ENCODE assay signal across 11 mouse cellular contexts in the genomic region with DNA sequence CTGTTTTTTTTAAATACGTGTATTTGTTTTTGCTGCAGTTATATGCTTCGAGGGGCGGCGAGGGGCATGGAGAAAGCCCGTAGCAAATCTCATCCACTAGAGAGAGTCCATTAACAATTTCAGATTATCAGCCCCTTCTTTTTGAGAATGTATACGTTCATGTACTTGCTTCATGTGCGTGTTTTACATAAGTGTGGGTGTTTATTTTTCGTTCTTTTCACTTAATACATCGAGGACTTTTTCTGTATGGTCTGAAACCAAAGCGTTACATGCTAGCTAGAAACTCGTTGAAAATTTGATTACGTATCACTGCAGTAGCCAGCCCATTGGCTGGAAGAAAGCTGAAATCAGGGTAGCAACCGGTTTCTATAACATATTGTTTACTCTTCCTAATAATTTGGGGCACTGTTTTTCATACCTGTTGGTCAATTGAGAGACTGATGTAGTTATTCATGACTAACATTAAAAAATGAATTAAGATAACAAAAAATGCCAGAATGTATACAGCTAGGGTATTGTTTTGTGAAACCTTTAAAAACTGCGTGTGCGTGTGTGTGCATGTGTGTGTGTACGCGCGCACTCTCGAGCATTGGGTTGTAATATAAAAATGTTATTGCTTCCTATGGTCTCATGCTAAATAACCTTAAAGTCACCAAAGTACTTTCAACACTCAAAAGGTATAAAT. TPM values are rescaled to one million over a fixed set of nuclear protein-coding genes. Genes with fewer than 3 reads are reported as not detected.
DNase-seq lines count a peak whose midpoint lies in the region; ATAC-seq lines count a peak whose summit lies in the region.
"Had no signal": no experiment of that assay in that cellular context is flagged by ENCODE, and none has a peak within 500 bp of the region (broad histone marks: within the 10 kb centered on the region; RNA-seq: fewer than 3 reads in every experiment).

No protein-coding gene starts in this region.

- H3K36me3 ChIP-seq in heart, embryonic 14.5 days (ENCODE audit: control insufficient read depth, insufficient read depth, low read length) = no peaks in the 10 kb centered on the region
- H3K36me3 ChIP-seq in hindbrain, embryonic 11.5 days (ENCODE audit: control insufficient read depth, insufficient read depth, low read length) = no peaks in the 10 kb centered on the region
- H3K36me3 ChIP-seq in midbrain, embryonic 10.5 days = no peaks in the 10 kb centered on the region

- 13% methylated on average over 19 of the region's 19 CpGs for WGBS in heart, embryonic 14.5 days
- 11% methylated on average over 19 of the region's 19 CpGs for WGBS in hindbrain, embryonic 11.5 days
- WGBS in midbrain, embryonic 10.5 days = 10% methylated on average over 19 of the region's 19 CpGs

- H3K9ac ChIP-seq in heart, embryonic 14.5 days (ENCODE audit: low read length) = peak overlapping the region; percentile 83
- peak overlapping the region; percentile 73 for H3K9ac ChIP-seq in hindbrain, embryonic 11.5 days (ENCODE audit: low read depth, low read length)

- ATAC-seq in heart, embryonic 14.5 days (ENCODE audit: insufficient number of reproducible peaks, insufficient read depth, low FRiP score, low read depth) = no peak
- peak; percentile 43 for ATAC-seq in hindbrain, embryonic 11.5 days (ENCODE audit: low FRiP score)
- ATAC-seq: CD4-positive, CD25-positive, alpha-beta regulatory T cell, adult 4 months had no signal

- H3K27ac ChIP-seq in heart, embryonic 14.5 days (replicated peaks in 1 of 2; ENCODE audit: control insufficient read depth in 1 of 2, insufficient read depth in 1 of 2, low read depth in 2 of 2, low read length in 2 of 2) = no peak overlapping the region
- no peak overlapping the region for H3K27ac ChIP-seq in brown adipose tissue, adult 24 weeks (replicated peaks; ENCODE audit: low read depth, low read length)
- no peak overlapping the region for H3K27ac ChIP-seq in hindbrain, embryonic 11.5 days (ENCODE audit: low read depth, low read length)
- H3K27ac ChIP-seq in midbrain, embryonic 10.5 days (replicated peaks) = peak overlapping the region; percentile 92

- peaks cover 58% of the 10 kb centered on the region for H3K27me3 ChIP-seq in heart, embryonic 14.5 days (ENCODE audit: control insufficient read depth, insufficient read depth, low read length)
- H3K27me3 ChIP-seq in hindbrain, embryonic 11.5 days (ENCODE audit: control insufficient read depth, insufficient read depth, low read length) = peaks cover 42% of the 10 kb centered on the region
- peaks cover 99% of the 10 kb centered on the region for H3K27me3 ChIP-seq in midbrain, embryonic 10.5 days (ENCODE audit: low read depth, poor library complexity, severe bottlenecking)

- no peak for DNase-seq in heart, postnatal 25 days (ENCODE audit: low spot score)
- DNase-seq in hindbrain, embryonic 11.5 days (ENCODE audit: low spot score) = peak; percentile 55
- DNase-seq in midbrain, embryonic 10.5 days (ENCODE audit: low spot score) = no peak
- no peak for DNase-seq in adrenal gland, postnatal 14 days
- no peak for DNase-seq in right cerebral cortex, postnatal 14 days
- DNase-seq in yolk sac, embryonic 10.5 days (ENCODE audit: low spot score) = no peak

- H3K4me1 ChIP-seq in heart, embryonic 14.5 days (ENCODE audit: control insufficient read depth in 2 of 2, insufficient read depth in 2 of 2, low read length in 2 of 2) = 0 out of 4 replicates have a peak, but pooled peaks cover 0 to 3% of the 10 kb centered on the region in 2 experiments
- H3K4me1 ChIP-seq in brown adipose tissue, adult 24 weeks (ENCODE audit: control insufficient read depth, insufficient read depth, insufficient read length, low read length) = no peaks in the 10 kb centered on the region
- no peaks in the 10 kb centered on the region for H3K4me1 ChIP-seq in hindbrain, embryonic 11.5 days (replicated peaks; ENCODE audit: control insufficient read depth, insufficient read depth, low read length)
- H3K4me1 ChIP-seq in midbrain, embryonic 10.5 days = peaks cover 19% of the 10 kb centered on the region

- intact Hi-C loops in heart, postnatal 25 days (cut with DNase I) = no loop called here

- H3K4me2 ChIP-seq in heart, embryonic 14.5 days (ENCODE audit: low read length) = peak overlapping the region; percentile 75
- H3K4me2 ChIP-seq in hindbrain, embryonic 11.5 days (replicated peaks; ENCODE audit: low read depth, low read length) = peak overlapping the region; percentile 66

- H3K4me3 ChIP-seq in heart, embryonic 14.5 days (ENCODE audit: control insufficient read depth in 1 of 2, insufficient read depth in 1 of 2, low read depth in 1 of 2, low read length in 2 of 2) = peak overlapping the region; percentile 61 to 68
- peak overlapping the region; percentile 39; the same call in 1 of the 2 replicates for H3K4me3 ChIP-seq in brown adipose tissue, adult 24 weeks (ENCODE audit: insufficient read depth, low read depth, low read length)
- H3K4me3 ChIP-seq in hindbrain, embryonic 11.5 days (ENCODE audit: low read depth, low read length) = peak overlapping the region; percentile 64
- H3K4me3 ChIP-seq in midbrain, embryonic 10.5 days = peak overlapping the region; percentile 75
- H3K4me3 ChIP-seq: myocyte had no signal

- no peaks in the 10 kb centered on the region for H3K9me3 ChIP-seq in heart, embryonic 14.5 days (ENCODE audit: control insufficient read depth, low read length)
- H3K9me3 ChIP-seq in hindbrain, embryonic 11.5 days (ENCODE audit: control insufficient read depth, low read length) = no peaks in the 10 kb centered on the region
- no peaks in the 10 kb centered on the region for H3K9me3 ChIP-seq in midbrain, embryonic 10.5 days (replicated peaks)

RNA-seq across cellular contexts. Expression of gene Zdbf2, which starts 1.1 kb away (rescaled TPM):
- polyA plus RNA-seq in heart, embryonic 14.5 days (2014; fragmentation: Nextera tagmentation; extraction: Ambion mirVana) = 7.5 and 8.7 TPM in 2 replicates
- under 1 TPM; 0.39 to 0.49 TPM for total RNA-seq in heart, postnatal 25 days (2021)
- polyA plus RNA-seq in brown adipose tissue, adult 24 weeks (2012; ENCODE audit: insufficient read depth, insufficient read length, missing spikeins) = not detected in 2 replicates
- 16.1 and 24.7 TPM in 2 replicates for polyA plus RNA-seq in hindbrain, embryonic 11.5 days (2014; fragmentation: Nextera tagmentation; extraction: Ambion mirVana)
- polyA plus RNA-seq in midbrain, embryonic 10.5 days (2016; fragmentation: Nextera tagmentation; extraction: Ambion mirVana) = 18.1 and 19.3 TPM in 2 replicates
- 13.4 and 21.1 TPM in 2 replicates for total RNA-seq in adrenal gland, postnatal 14 days (2021)
- polyA plus RNA-seq: CD4-positive, CD25-positive, alpha-beta regulatory T cell, adult 4 months had no signal

RNA-seq across cellular contexts. Expression of gene Gpr1, which starts 59.8 kb away (rescaled TPM):
- 0.09 and 0.20 TPM in 2 replicates for polyA plus RNA-seq in heart, embryonic 14.5 days (2014; fragmentation: Nextera tagmentation; extraction: Ambion mirVana)
- total RNA-seq in heart, postnatal 25 days (2021) = under 1 TPM; 0.31 to 0.49 TPM
- polyA plus RNA-seq in brown adipose tissue, adult 24 weeks (2012; ENCODE audit: insufficient read depth, insufficient read length, missing spikeins) = 0.79 and 1.2 TPM in 2 replicates
- polyA plus RNA-seq in hindbrain, embryonic 11.5 days (2014; fragmentation: Nextera tagmentation; extraction: Ambion mirVana) = 0.08 and 0.27 TPM in 2 replicates
- polyA plus RNA-seq in midbrain, embryonic 10.5 days (2016; fragmentation: Nextera tagmentation; extraction: Ambion mirVana) = 0.25 and 0.30 TPM in 2 replicates
- total RNA-seq in adrenal gland, postnatal 14 days (2021) = 0.22 and 0.56 TPM in 2 replicates
- total RNA-seq: hematopoietic stem cell, adult 5-6 weeks had no signal
- polyA plus RNA-seq: CD4-positive, CD25-positive, alpha-beta regulatory T cell, adult 4 months had no signal
